Mouse (Mus musculus): ENCODE results near the gene Laptm4a.

GRCm38 (mm10) chr12:8912860-8913685 is 8.4 kb upstream of the Laptm4a start:
- TF ChIP-seq EP300 (IDR thresholded peaks at IDR 0.05; ENCODE audit: low read depth) (no peak), CTCF (IDR thresholded peaks at IDR 0.05; ENCODE audit: low read depth) (no peak)

Measured in liver, embryonic 14.5 days (tissue).